Mouse (Mus musculus): ENCODE data around the gene Zfp740. TPM values are rescaled to one million over a fixed set of nuclear protein-coding genes. Genes with fewer than 3 reads are reported as not detected.

The Zfp740 gene
- polyA plus RNA-seq, 1 experiment, result 71.6 TPM

DNA sequence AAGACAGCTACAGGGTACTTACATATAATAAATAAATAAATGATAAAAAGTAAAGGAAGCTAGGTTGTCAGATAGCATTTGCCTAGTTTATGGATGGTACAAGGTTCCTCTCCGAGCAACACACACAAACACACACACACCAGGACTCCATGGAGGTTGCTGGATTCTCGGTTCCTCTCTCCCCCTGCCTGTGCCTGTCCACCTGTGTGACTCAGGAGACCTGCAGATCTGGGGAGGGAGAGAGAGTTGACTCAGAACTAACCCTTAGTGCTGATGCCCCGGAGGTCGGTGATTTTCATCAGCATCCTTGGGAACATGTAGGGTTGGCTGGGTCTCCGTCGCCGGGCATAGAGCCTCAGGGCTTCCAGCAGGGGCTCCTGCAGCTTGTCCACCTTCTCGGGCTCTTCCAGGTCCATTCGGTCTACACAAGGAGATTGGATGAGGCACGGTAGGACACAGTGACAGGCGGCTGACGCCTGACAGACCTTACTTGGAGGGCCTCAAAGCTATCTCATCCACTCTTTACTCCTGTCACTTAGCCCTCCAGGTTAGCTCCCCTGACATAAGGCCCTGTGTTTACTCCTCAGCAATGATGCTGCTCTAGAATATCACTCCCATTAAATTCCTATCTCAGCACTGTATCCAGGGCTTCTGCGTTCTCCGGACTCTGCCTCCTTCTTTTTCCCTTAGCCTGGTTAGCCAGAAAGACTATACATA, 35.7 kb downstream of the Zfp740 start:
- H3K27ac ChIP-seq (ENCODE audit: insufficient read depth, low read depth, low read length), result no peak overlapping the region
- H3K4me3 ChIP-seq (ENCODE audit: insufficient read depth, low read length), result no peak overlapping the region
- no peak for TF ChIP-seq CTCF (IDR thresholded peaks at IDR 0.05; ENCODE audit: low read depth, low read length)
- TF ChIP-seq POLR2A (IDR thresholded peaks at IDR 0.05; ENCODE audit: borderline replicate concordance, low read depth, low read length), result no peak
- peaks cover 19% of the 10 kb centered on the region for H3K4me1 ChIP-seq (ENCODE audit: control insufficient read depth, insufficient read depth, low read length)

DNA sequence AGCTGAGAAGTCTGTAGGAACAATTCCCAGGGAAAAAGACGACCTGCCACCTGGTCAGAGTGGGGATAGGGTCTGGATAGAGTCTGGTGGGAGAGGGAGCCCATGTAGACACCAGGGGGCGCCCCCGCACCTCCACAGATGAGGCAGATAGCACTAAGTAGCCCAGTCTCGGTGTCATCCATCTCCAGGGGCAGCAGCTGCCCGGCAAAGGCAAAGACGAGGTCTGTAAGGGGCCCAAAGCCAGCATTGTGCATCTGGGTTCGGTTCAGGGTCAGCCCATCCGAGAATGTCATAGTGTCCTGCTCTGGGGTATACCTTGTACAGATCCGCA, 36.2 kb downstream of the Zfp740 start:
- TF ChIP-seq CTCF (IDR thresholded peaks at IDR 0.05; ENCODE audit: low read depth, low read length) (peak; percentile 66), POLR2A (IDR thresholded peaks at IDR 0.05; ENCODE audit: borderline replicate concordance, low read depth, low read length) (no peak)
- H3K4me1 ChIP-seq (ENCODE audit: control insufficient read depth, insufficient read depth, low read length), result peaks cover 19% of the 10 kb centered on the region
- no peak overlapping the region for H3K4me3 ChIP-seq (ENCODE audit: insufficient read depth, low read length)
- no peak overlapping the region for H3K27ac ChIP-seq (ENCODE audit: insufficient read depth, low read depth, low read length)

DNA sequence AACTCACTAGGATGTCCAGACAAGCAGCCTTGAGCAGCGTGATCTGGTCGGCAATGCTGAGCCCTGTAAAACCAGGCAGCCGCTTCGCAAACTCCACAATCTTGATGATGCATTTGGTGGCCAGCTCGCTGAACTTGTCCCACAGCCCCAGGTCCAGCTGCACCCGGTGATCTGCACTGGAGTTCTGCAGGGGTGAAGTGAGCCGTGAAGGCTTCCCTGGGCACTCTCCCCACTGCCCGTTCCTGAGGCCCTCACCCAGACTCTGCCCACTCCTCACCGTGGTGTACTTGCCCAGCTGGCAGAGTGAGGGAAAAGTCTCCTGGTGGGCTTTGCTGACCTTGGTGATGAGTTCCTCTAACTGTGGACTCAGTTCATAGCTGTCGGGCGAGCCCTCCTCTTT, 36.8 kb downstream of the Zfp740 start:
- Histone ChIP-seq H3K4me3 (ENCODE audit: insufficient read depth, low read length) (no peak overlapping the region), H3K27ac (ENCODE audit: insufficient read depth, low read depth, low read length) (no peak overlapping the region), H3K4me1 (ENCODE audit: control insufficient read depth, insufficient read depth, low read length) (peaks cover 15% of the 10 kb centered on the region)
- no peak for TF ChIP-seq CTCF (IDR thresholded peaks at IDR 0.05; ENCODE audit: low read depth, low read length)
- no peak for TF ChIP-seq POLR2A (IDR thresholded peaks at IDR 0.05; ENCODE audit: borderline replicate concordance, low read depth, low read length)

DNA sequence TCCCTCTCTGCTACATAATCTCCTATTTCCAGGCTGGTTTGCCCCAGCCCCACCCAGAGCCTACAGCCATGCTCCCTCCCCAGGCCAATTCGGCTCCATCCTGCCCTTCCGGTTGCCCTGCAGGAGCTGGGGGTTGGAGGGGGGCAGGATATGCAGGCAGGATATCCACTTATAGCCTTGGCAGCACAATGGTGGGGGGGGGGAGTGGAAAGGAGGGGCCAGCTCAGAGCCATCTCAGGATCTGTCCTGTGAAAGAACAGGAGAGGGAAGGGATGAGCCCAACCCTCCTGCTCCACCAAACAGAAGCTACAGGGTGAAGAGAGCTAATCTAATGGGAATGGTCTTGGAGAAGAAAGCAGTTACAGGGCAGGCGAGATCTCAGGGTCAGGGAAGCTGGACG, 37.6 kb downstream of the Zfp740 start:
- Histone ChIP-seq H3K27ac (ENCODE audit: insufficient read depth, low read depth, low read length) (no peak overlapping the region), H3K4me3 (ENCODE audit: insufficient read depth, low read length) (no peak overlapping the region), H3K4me1 (ENCODE audit: control insufficient read depth, insufficient read depth, low read length) (peaks cover 22% of the 10 kb centered on the region)
- no peak for TF ChIP-seq POLR2A (IDR thresholded peaks at IDR 0.05; ENCODE audit: borderline replicate concordance, low read depth, low read length)
- TF ChIP-seq CTCF (IDR thresholded peaks at IDR 0.05; ENCODE audit: low read depth, low read length), result no peak

DNA sequence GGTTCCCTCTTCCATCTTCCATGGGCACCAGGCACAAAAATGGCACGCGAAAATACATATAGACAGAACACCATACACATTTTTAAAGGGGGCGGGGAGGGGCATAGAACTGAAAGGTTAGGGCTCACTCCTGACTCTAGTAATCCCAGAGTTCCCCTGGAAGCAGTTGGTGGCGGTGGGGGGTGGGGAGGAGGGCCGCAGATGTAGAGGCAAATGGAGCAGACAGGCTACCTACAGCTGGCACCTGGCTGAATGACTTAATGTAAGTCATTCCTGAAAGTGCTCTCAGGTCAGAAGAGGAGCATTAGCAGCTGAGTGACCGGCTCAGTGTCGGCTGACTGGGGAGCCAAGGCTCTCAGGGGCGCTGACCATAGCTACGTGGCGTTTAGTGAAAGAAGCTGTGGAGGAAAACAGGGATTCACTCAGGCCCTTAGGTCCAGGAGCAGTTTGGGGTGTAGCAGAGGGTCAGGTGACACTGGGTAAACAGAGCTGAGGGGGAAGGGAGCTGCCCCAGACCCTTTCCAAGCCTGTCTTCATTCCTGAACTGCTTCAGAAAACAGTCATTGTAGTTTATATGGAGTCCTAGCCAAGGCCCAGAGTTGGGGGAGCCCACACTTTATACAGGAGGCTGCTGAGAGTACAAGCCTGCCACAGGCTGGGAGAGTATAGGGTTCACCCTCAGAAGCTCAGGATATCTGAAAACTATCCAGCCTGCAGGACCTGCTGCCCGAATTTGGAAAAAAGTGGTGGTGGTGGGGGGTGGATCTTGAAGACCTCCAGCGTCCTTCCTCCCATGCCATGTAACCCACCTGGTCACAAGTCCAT, 39.6 kb downstream of the Zfp740 start:
- Histone ChIP-seq H3K4me3 (ENCODE audit: insufficient read depth, low read length) (peak overlapping the region; percentile 42), H3K4me1 (ENCODE audit: control insufficient read depth, insufficient read depth, low read length) (peaks cover 22% of the 10 kb centered on the region), H3K27ac (ENCODE audit: insufficient read depth, low read depth, low read length) (peak overlapping the region; percentile 86)
- TF ChIP-seq CTCF (IDR thresholded peaks at IDR 0.05; ENCODE audit: low read depth, low read length) (no peak), POLR2A (IDR thresholded peaks at IDR 0.05; ENCODE audit: borderline replicate concordance, low read depth, low read length) (no peak)

DNA sequence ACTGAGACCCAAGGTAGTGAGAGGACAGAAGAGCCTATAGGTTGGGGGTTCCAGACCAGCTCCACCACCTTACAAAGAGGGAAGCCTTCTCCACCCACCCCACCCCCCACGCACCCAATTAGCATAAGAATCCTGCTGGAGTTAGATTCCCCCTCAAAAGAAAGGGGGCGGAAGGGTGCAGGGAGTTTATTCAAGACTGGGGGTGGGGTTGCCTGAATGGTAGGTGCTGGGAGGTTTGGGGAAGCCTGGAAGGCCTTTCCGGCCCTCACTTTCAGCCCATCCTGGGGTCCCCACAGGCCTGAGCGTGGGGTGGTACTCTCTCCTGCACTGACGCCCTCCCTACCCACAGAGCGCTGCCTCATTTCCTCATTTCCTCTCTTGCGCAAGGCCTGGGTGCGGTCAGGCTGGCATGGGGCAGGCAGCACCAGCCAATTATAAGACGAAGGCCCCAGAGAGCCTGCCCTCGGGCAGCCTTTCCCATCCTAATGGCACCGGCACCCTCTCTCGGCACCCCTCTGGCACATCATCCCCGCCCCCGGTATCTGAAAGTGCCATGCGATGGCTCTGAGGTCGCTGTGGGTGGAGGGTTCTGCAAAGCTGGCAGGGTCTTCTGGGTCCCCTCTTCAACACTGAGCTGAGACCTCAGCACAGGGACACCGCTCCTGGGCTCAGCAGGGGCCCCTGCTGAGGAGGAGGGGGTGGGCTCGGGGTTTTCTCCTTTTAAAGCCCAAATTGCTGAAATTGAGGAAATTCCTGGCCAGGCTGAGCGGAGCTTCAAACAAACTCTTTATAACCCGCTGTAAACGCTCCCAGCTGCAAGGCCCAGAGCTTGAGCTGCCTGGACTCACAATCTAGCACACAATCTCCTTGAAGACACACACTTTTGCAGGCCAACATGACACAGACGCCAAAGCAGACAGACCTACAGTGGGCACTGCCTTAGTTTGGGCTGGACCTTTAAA, 40.5 kb downstream of the Zfp740 start:
- peak overlapping the region; percentile 95 for H3K27ac ChIP-seq (ENCODE audit: insufficient read depth, low read depth, low read length)
- peak overlapping the region; percentile 51 for H3K4me3 ChIP-seq (ENCODE audit: insufficient read depth, low read length)
- no peak for TF ChIP-seq CTCF (IDR thresholded peaks at IDR 0.05; ENCODE audit: low read depth, low read length)
- 0 out of 2 replicates have a peak, but pooled peaks have one; percentile 12 for TF ChIP-seq POLR2A (IDR thresholded peaks at IDR 0.05; ENCODE audit: borderline replicate concordance, low read depth, low read length)
- peaks cover 22% of the 10 kb centered on the region for H3K4me1 ChIP-seq (ENCODE audit: control insufficient read depth, insufficient read depth, low read length)

DNA sequence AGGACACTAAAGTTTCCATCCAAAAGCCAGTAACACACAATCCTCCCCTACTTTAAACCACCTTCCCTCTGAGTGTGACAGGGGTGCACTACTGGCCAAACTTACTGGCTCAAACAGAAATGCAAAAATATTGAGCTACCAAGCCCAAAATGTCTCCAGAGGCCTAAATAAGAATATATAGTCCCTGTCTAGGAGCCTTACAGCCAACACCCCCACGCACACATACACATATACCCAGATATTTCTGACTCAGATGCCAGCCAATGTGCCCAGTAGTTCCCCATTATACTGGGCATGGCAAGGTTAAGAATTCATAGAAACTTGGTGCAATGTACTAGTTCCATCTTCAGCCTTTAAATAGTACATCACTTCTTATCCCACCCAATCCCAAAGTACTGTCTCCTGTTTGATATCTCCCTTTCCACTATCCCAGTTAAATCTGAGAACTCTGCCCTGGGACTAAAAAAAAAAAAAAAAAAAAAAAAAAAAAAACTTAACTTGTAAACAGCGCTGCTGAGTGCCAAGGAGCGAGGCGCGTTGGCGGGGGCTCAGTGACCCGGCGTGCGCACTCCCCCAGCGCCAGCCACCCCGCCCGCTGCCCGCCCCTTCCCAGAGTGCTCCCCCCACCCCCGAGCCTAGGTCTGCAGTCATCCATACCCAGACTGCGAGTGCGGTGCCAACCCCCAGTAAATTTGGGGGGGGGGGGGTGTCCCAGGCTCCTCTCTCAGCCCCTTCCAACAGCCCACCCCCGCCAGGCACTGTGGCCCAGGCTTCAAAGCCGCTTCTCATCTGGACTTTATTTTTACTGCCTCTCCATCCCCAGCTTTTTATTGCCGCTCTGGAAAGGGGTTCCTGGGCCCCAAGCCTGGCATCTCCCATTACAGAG, 41.5 kb downstream of the Zfp740 start:
- TF ChIP-seq POLR2A (IDR thresholded peaks at IDR 0.05; ENCODE audit: borderline replicate concordance, low read depth, low read length), result no peak
- TF ChIP-seq CTCF (IDR thresholded peaks at IDR 0.05; ENCODE audit: low read depth, low read length), result no peak
- Histone ChIP-seq H3K4me1 (ENCODE audit: control insufficient read depth, insufficient read depth, low read length) (peaks cover 22% of the 10 kb centered on the region), H3K27ac (ENCODE audit: insufficient read depth, low read depth, low read length) (peak overlapping the region; percentile 95), H3K4me3 (ENCODE audit: insufficient read depth, low read length) (peak overlapping the region; percentile 73)

DNA sequence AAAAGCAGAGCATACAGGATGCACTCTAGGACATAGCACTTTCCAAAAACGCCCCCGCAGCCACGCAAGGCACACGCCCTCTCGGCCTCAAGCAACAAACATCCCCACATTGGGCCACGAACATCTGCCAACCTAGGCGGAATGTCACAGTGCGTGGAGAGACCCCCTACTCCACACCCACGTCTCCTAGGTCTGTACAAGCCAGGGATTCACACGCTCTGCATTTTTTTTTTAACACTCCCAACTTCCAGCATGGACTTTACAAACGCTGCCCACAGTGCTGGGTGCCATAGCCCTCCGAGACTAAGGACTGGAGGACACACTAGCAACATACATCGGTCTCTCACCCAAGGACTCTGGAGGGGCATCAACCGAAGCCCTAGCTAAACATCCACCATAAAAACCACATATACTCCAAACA, 42.4 kb downstream of the Zfp740 start:
- H3K27ac ChIP-seq (ENCODE audit: insufficient read depth, low read depth, low read length), result peak overlapping the region; percentile 68
- peaks cover 22% of the 10 kb centered on the region for H3K4me1 ChIP-seq (ENCODE audit: control insufficient read depth, insufficient read depth, low read length)
- peak overlapping the region; percentile 73 for H3K4me3 ChIP-seq (ENCODE audit: insufficient read depth, low read length)
- TF ChIP-seq POLR2A (IDR thresholded peaks at IDR 0.05; ENCODE audit: borderline replicate concordance, low read depth, low read length) (no peak), CTCF (IDR thresholded peaks at IDR 0.05; ENCODE audit: low read depth, low read length) (no peak)
